Mouse (Mus musculus) stomach, embryonic 16.5 days (tissue): ENCODE data around the gene Ccdc87. TPM values are rescaled to one million over a fixed set of nuclear protein-coding genes. Genes with fewer than 3 reads are reported as not detected.

Experiments
- ATAC-seq: fragments of 200-750 bp; cut with Nextera tagmentation; 2 replicates; pipeline ENCODE4 v1.8.0; 2017; ENCODE audit warnings: moderate number of reproducible peaks, moderate TSS enrichment; ENCODE audit not compliant: insufficient read depth, low FRiP score
- H3K27ac ChIP-seq: fragments of 300-500 bp; sonication (generic); 2 replicates; pipeline ENCODE4 v1.5.1; 2014; ENCODE audit warnings: low read length
- H3K27me3 ChIP-seq: fragments of 300-500 bp; sonication (generic); 2 replicates; pipeline ENCODE4 v1.6.1; 2014; ENCODE audit warnings: low read length, control low read depth, mixed read lengths; ENCODE audit not compliant: control insufficient read depth, insufficient read depth
- H3K36me3 ChIP-seq: fragments of 300-500 bp; sonication (generic); 2 replicates; pipeline ENCODE4 v1.6.1; 2014; ENCODE audit warnings: low read length; ENCODE audit not compliant: control insufficient read depth, insufficient read depth
- H3K4me1 ChIP-seq: fragments of 300-500 bp; sonication (generic); 2 replicates; pipeline ENCODE4 v1.6.1; 2014; ENCODE audit warnings: low read length, control low read depth, mixed read lengths; ENCODE audit not compliant: control insufficient read depth, insufficient read depth
- H3K4me2 ChIP-seq: fragments of 300-500 bp; sonication (generic); 2 replicates; pipeline ENCODE4 v1.6.1; 2014; ENCODE audit warnings: low read depth, low read length, mixed read lengths
- H3K4me3 ChIP-seq: fragments of 300-500 bp; sonication (generic); replicated peaks from 2 replicates; pipeline ENCODE4 v1.5.1; 2014; ENCODE audit warnings: mild to moderate bottlenecking, low read length
- H3K9ac ChIP-seq: fragments of 300-500 bp; sonication (generic); 2 replicates; pipeline ENCODE4 v1.6.1; 2014; ENCODE audit warnings: low read length
- H3K9me3 ChIP-seq: fragments of 300-500 bp; sonication (generic); replicated peaks from 2 replicates; pipeline ENCODE4 v1.6.1; 2016; ENCODE audit warnings: low read length, control low read depth; ENCODE audit not compliant: control insufficient read depth
- WGBS: fragments of 180-500 bp; shearing (Covaris S2); extraction: QIAGEN DNeasy Blood & Tissue Kit; methylation state at CpG from one replicate; pipeline ENCODE4 v1.1.7; 2014; 5-methylcytosine and 5-hydroxymethylcytosine counted together
- polyA plus RNA-seq: library from polyadenylated mRNA; unstranded; fragments of >200 nt; fragmentation: Nextera tagmentation; extraction: Ambion mirVana; gene quantifications from 2 replicates; pipeline ENCODE4 v1.2.1, GENCODE M21; 2015

Gene Ccdc87
- polyA plus RNA-seq, 1 experiment from 2014 or later, result not detected

- Histone ChIP-seq H3K4me2 (no peak overlapping the region), H3K36me3 (no peaks in the 10 kb centered on the region), H3K4me3 (no peak overlapping the region), H3K9me3 (no peaks in the 10 kb centered on the region), H3K9ac (no peak overlapping the region), H3K27me3 (no peaks in the 10 kb centered on the region), H3K27ac (no peak overlapping the region), H3K4me1 (peaks cover 4% of the 10 kb centered on the region)
- 55% methylated on average over 4 of the region's 4 CpGs for WGBS
- no peak for ATAC-seq
These were observed 37.1 kb downstream of the Ccdc87 start for GRCm38 (mm10) chr19:4876241-4876640.

GRCm38 (mm10) chr19:4876755-4877154 lies 37.6 kb downstream of the Ccdc87 start:
- Histone ChIP-seq H3K4me2 (no peak overlapping the region), H3K4me3 (no peak overlapping the region), H3K27me3 (no peaks in the 10 kb centered on the region), H3K9me3 (no peaks in the 10 kb centered on the region), H3K4me1 (peaks cover 4% of the 10 kb centered on the region), H3K36me3 (no peaks in the 10 kb centered on the region), H3K27ac (no peak overlapping the region), H3K9ac (no peak overlapping the region)
- WGBS, result 70% methylated on average over 3 of the region's 3 CpGs
- no peak for ATAC-seq

- Histone ChIP-seq H3K27me3 (no peaks in the 10 kb centered on the region), H3K4me2 (peak within 1 kb of the TSS; percentile 93), H3K9ac (peak within 1 kb of the TSS; percentile 95), H3K27ac (peak within 1 kb of the TSS; percentile 56), H3K9me3 (no peaks in the 10 kb centered on the region), H3K4me1 (peaks cover 4% of the 10 kb centered on the region), H3K36me3 (no peaks in the 10 kb centered on the region), H3K4me3 (peak within 1 kb of the TSS; percentile 98)
- ATAC-seq, result peak; percentile 47; the same call in 1 of the 2 replicates
- 4% methylated on average over 17 of the region's 17 CpGs for WGBS
These were observed 38.6 kb downstream of the Ccdc87 start, which contains the start of gene Actn3 for GRCm38 (mm10) chr19:4877785-4878184. TSS of gene Actn3 (minus strand) at chr19:4877909.

GRCm38 (mm10) chr19:4878405-4879323 lies 39.5 kb downstream of the Ccdc87 start, which contains the start of gene Zdhhc24:
TSS of gene Zdhhc24 (plus strand) at chr19:4878668.
- peak; percentile 97 for ATAC-seq
- H3K36me3 ChIP-seq, result no peaks in the 10 kb centered on the region
- H3K9ac ChIP-seq, result peak within 1 kb of the TSS; percentile 95
- peaks cover 4% of the 10 kb centered on the region for H3K4me1 ChIP-seq
- H3K9me3 ChIP-seq, result no peaks in the 10 kb centered on the region
- H3K4me3 ChIP-seq, result peak within 1 kb of the TSS; percentile 98
- WGBS, result under 1% methylated on average over 52 of the region's 52 CpGs
- no peaks in the 10 kb centered on the region for H3K27me3 ChIP-seq
- peak within 1 kb of the TSS; percentile 93 for H3K4me2 ChIP-seq
- peak within 1 kb of the TSS; percentile 56 for H3K27ac ChIP-seq

GRCm38 (mm10) chr19:4879324-4879703 lies 40.1 kb downstream of the Ccdc87 start:
- ATAC-seq, result no peak
- peak overlapping the region; percentile 95 for H3K9ac ChIP-seq
- WGBS, result 63% methylated on average over 10 of the region's 10 CpGs
- H3K27me3 ChIP-seq, result no peaks in the 10 kb centered on the region
- peak overlapping the region; percentile 98 for H3K4me3 ChIP-seq
- peak overlapping the region; percentile 93 for H3K4me2 ChIP-seq
- no peak overlapping the region for H3K27ac ChIP-seq
- H3K9me3 ChIP-seq, result no peaks in the 10 kb centered on the region
- peaks cover 4% of the 10 kb centered on the region for H3K4me1 ChIP-seq
- H3K36me3 ChIP-seq, result no peaks in the 10 kb centered on the region

- no peak overlapping the region for H3K4me2 ChIP-seq
- no peak for ATAC-seq
- H3K9ac ChIP-seq, result no peak overlapping the region
- no peaks in the 10 kb centered on the region for H3K36me3 ChIP-seq
- no peaks in the 10 kb centered on the region for H3K27me3 ChIP-seq
- H3K9me3 ChIP-seq, result no peaks in the 10 kb centered on the region
- H3K27ac ChIP-seq, result no peak overlapping the region
- H3K4me3 ChIP-seq, result no peak overlapping the region
- 79% methylated on average over 4 of the region's 4 CpGs for WGBS
- H3K4me1 ChIP-seq, result peaks cover 4% of the 10 kb centered on the region
These were observed 44.8 kb downstream of the Ccdc87 start for GRCm38 (mm10) chr19:4883961-4884360.

GRCm38 (mm10) chr19:4889791-4890190 lies 50.6 kb downstream of the Ccdc87 start:
- Histone ChIP-seq H3K27ac (no peak overlapping the region), H3K4me3 (no peak overlapping the region), H3K4me2 (no peak overlapping the region), H3K4me1 (no peaks in the 10 kb centered on the region), H3K36me3 (no peaks in the 10 kb centered on the region), H3K9ac (no peak overlapping the region), H3K9me3 (no peaks in the 10 kb centered on the region), H3K27me3 (no peaks in the 10 kb centered on the region)
- WGBS, result 85% methylated on average over 10 of the region's 10 CpGs
- no peak for ATAC-seq

GRCm38 (mm10) chr19:4891798-4892197 lies 52.6 kb downstream of the Ccdc87 start:
- no peaks in the 10 kb centered on the region for H3K27me3 ChIP-seq
- H3K9ac ChIP-seq, result no peak overlapping the region
- no peaks in the 10 kb centered on the region for H3K4me1 ChIP-seq
- H3K4me2 ChIP-seq, result no peak overlapping the region
- H3K4me3 ChIP-seq, result no peak overlapping the region
- no peak overlapping the region for H3K27ac ChIP-seq
- H3K36me3 ChIP-seq, result no peaks in the 10 kb centered on the region
- no peaks in the 10 kb centered on the region for H3K9me3 ChIP-seq
- ATAC-seq, result no peak
- 68% methylated on average over 3 of the region's 3 CpGs for WGBS
